Mouse (Mus musculus): ENCODE measurements at regions not wholly inside any gene's neighbourhood (a gene's known extent, or its start where the extent isn't known, plus 50 kb on each side); places are given as distances from the start of the nearest gene placed in this dataset.

DNA sequence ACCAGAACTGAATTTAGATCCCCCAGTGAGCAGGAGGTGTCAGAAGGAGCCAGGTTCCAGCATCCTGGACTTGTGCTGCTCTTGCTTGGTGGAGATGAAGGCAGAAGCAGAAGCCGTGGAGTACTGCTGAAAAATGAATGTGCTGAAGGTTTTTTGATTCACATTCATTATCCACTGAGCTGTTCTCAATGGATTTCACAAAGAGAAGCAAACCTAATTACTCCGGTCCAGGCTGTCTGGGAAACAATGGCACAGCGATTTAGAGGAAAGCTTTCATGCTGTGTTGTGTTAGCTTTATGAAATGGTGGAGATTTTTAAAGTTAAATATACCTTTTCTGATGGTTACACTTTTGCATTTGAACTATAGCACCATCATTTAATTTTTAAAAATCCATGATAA is 535.3 kb upstream of the Adgrl3 start:
- DNase-seq (ENCODE audit: low spot score) = no peak

DNA sequence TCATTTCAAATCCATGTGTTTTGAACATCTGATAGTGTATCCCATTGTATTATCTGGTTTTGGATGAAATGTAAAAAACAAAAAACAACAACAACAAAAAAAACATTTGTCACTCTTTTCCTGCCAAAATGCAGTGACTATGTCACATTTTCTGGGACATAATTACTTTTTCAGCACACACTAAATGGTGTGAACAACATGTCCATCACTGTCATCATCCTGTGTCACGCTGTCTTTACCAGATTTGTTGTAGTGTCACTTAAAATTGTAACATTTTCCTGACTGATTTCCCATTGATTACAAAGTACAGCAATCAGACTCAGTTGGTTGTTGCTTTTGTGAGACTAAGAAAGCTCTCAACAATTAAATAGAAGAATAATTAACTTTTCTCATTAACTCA is 531.6 kb upstream of the Adgrl3 start:
- no peak for DNase-seq (ENCODE audit: low spot score)

DNA sequence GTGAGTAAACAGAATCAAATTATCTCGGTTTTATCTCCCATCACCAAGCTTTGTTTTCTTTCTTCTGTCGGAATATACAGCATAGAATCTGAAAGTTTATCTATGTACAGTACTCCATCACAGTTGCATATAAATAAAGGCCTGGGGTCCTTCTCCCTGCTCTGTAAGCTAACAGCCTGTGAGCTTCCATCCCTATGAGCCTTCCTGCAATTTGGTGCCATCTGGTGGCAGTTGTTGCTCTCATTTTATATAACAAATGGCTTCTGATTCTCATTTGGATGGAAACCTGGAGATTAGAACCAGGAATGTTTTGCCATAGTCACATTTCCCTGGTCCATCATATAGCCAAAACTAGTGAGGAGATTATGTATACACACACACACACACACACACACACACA is 511.3 kb upstream of the Adgrl3 start:
- DNase-seq (ENCODE audit: low spot score) = peak; percentile 70

DNA sequence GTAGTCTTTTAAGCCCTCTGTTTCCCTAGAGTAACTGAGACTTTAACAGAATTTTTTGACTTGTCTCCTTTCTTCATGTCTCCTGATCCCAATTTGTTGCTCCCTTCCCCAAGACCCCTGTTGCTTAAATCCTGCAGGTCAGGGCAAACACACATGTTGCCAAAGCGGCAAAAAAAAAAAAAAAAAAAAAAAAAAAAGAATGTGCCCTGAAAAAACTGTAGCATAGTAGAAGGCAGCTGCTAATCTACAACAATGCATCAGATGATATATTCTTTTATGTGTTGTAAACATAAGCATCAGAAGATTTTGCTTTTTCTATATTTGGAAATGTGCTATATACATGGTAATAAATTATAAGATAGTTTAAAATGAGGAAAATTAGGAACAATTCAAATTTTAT is 479.9 kb upstream of the Adgrl3 start:
- DNase-seq (ENCODE audit: low spot score) = no peak

DNA sequence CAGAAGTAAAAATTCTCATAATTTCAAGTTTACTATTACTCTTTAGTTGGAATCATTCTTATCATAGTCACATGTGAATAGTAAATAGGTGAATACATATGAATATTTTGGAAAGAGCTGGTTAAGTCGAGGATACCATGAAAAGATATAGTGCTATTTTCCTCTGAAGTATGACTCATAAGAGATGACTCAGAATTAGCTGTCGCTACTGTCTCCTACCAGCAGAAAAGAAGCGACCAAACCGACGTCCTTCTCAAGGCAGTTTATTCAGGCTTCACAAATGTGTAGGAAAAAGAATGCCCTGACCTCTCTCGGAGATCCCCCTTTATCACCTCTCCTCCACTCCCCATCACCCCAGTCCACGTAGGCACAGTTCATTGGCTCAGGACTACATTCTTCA is 468.3 kb upstream of the Adgrl3 start:
- DNase-seq (ENCODE audit: low spot score) = no peak

DNA sequence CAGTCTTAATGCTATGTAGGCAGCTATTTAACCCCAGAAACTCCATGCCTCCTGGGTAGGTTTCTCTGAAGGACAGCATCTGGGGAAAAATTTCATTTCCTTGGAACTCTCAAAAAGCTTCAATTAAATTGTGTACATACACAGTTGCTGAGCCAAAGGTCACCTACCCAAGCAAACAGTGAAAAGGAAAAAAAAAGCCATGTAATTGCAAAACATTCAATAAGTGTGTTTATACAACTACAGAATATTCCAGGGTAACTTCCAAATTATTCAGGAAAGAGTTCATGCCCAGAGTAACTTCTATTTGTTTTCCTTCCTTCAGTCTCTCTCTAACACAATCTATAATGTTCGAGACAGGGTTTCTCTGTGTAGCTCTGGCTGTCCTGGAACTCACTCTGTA is 441.2 kb upstream of the Adgrl3 start:
- peak; percentile 56 for DNase-seq (ENCODE audit: low spot score)

DNA sequence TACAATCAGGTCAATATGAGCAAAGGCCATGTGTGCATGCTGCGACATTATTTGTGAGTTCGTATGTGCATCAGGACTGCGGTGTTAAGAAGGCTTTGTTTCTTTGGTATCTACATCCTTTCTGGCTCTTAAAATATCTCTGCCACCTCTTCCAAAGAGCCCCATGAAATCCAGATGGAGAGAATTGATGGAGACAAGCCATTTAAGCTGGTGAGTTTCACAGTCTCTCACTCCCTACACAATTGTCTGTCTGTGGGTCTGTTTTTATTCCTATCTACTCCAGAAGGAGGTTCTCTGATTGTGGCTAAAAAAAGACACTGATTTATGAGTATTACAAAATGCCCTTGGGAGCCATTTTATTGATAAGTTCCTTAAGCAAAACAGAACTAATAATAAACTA is 408.4 kb upstream of the Adgrl3 start:
- DNase-seq (ENCODE audit: low spot score) = no peak

DNA sequence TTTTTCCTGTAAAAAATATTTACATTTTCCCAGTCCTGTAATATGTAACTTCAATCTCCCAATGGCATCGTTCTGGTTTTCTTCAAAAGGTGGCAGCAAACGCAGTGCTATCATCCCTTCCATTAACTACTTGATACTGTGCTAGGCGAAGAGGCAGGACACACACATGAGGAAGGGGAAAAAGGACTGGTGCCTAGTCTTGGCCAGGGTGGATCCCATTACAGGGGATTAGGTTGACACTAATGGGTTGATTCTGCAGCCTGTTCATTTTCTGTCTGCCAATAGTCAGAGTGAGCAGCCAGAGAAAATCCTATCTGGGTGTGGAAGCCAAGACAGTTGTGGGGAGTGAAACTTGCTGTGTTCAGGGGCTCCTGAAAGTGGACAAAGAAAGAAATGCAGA is 392.7 kb upstream of the Adgrl3 start:
- DNase-seq (ENCODE audit: low spot score) = no peak

DNA sequence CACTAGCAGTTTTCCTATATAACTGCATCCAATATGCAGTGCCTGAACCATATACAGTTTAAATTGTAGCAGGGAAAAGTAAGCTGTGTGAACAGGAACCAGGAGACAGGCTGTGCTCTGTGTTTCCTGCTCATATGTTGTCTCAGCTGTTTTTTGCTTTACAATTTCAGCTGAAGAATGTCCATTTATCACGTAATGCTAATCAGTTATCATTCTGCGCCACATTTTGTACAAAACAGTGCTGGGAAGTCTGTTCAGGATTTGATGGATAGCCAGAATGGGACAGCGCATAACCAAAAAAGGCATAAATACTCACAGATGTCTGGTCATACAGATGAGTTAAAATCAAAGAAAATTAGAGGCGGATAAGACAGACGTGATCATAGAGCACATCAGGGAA is 360.9 kb upstream of the Adgrl3 start:
- DNase-seq (ENCODE audit: low spot score) = no peak

DNA sequence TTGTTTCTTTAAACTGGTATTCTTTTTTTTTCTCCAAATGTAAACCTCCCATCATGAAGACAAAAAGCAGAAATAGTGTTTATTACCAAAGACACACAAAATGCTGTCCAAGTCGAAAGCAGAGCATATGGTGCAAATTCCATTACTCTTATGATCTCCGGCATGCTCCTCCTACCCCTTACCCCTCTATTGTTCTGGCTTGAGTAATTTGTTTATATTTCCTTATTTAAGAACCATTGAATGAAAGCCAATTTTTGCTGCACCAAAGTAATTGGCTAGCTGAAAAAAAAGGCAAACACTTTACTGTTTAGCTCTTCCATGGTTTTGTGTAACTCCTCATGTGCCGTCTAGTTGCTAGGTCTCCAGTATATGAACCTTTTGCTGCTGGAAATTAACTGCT is 360.4 kb upstream of the Adgrl3 start:
- DNase-seq (ENCODE audit: low spot score) = no peak

DNA sequence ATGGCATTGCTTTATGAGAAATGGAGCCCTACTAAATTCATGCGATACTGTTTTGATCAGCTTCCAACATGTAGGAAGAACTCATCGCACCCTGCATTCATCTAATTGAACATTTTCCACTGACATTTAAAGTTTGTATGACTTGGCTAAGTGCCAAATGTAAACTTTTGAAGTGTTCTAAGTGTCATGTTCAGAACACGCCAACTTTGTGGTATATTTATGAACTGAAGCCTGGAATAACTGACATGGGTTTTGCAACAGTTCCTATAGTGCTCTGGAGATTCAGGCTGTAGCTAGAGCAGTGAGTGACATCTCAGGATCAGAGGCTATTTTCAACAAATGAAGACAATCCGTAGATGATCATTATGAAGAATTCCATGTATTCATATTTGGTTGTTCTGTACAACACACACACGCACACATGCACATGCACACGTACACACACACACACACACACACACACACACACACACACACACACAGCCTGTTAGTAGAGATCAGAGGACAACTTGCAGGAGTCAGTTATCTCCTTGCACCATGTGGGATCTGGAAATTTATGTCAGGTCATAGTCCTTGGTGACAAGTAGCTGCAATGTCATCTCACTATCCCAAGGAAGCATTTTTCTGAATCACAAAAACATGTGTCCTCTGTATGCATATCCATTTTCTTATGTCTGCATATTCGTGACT is 349.5 kb upstream of the Adgrl3 start:
- no peak for DNase-seq (ENCODE audit: low spot score)

DNA sequence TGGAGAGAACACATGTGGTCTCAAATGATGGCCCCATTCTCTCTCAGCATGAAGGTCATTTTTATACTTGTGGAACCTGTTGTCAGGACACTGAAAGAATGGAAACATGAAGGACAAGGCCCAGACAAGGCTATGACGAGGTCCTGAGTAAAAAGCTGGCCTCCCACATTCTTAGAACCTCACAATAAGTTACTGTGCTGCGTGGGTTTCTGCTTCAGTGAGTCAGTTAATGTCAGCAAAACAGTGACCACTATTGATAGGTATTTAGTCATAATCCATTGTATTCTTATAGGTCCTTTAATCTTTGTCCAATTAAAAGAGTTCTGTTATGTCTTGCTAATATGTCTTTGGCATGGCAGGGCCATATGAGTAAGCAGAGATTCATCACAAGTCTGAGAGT is 336.5 kb upstream of the Adgrl3 start:
- DNase-seq (ENCODE audit: low spot score) = no peak

DNA sequence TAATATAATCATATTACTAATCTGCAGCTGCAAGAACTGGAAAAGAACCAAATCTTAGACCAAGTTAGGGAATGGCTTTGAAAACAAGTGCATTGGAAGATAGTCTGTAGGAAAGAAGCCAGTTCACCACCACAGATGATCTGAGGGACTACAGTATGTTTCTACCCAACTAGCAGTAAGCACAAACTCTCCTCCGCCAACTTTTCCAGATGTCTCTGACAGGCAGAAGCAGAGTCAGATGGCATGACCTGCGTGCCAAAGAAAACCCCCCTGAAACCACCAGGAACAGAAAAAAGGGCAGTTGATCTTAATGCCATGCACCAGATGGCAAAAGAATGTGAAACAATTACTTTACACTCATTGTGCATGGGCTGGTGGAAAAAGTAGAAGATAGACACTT is 319.1 kb upstream of the Adgrl3 start:
- peak; percentile 26 for DNase-seq (ENCODE audit: low spot score)

DNA sequence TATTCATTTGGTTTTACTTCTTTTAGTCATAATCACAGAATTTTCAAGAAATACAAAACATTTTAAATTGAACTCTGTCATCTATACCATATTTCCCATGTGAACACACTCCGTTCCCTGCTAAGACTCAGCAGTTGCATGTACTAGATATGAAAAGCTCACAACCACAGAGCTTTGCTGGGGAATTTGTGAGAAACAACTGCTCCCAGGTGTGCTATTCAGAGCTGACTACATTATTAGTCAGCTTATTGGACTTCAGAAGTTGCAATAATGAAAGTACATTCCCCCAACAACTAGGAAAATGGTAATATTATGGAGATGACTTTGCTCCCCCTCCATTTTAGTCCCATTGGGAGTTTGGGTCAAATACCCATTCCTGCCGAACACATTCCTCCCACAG is 315.2 kb upstream of the Adgrl3 start:
- no peak for DNase-seq (ENCODE audit: low spot score)

DNA sequence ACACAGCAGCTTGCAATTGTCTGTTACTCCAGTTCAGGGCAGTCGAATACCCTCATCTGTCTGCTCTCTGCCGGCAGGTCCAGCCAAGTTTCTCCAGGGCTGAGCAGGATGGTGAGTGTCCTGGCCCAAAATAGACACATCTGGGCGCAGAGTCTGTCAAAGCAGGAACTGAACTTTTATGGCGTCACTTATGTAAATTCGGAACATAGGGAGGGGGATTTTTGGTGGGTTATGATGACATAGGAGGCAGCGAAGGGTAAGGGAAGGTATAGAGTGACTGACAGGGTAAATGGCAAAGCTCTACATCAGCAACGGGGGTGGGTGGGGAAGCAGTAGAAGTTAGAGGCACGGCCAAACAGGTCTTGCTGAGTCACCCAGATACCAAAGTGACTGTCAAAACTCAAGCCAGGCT is 313.3 kb upstream of the Adgrl3 start:
- peak; percentile 45 for DNase-seq (ENCODE audit: low spot score)
